Mouse (Mus musculus): ENCODE results near the gene Gpr83.

The Gpr83 gene

DNA sequence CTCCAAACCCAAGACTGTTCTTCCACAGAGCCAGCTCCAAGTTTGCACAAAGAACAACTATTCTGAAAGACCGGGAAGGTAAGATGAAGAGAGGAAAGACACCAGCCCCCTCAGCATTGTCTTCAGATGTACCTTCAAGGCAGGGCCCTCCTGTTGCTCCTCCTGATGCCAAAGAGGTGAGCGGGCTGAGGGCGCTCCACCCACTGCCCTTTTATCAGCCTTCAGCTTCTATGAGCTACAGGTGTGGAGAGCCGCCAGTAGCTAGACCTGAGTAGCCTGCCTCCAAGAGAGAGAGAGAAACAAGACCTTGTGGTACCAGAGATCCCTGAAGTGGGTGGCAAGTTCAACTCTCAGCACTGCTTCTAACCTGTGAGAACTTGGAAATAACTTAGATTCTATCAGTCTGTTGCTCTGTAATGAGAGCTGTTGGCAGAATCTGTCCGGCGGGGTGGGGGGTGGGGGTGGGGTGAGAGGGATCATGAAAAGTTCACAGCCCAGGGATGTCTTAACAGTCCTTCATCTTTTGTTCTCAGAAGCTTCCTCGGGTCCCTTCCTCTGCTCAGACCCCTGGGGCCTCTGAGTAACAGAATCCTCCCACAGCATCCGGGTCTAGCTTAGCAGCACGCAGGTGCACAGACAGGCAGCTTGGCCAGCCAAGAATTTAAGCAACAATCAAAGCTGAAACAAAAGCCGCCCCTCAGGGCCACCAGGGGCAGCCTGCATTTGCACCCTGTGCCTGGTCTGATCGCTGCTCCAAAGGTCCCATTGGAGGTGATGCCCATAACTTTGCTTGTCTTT, 43.8 kb downstream of the Gpr83 start, which contains the start of gene Izumo1r:
Gene Izumo1r, minus strand, starts transcription at position 369 of the 798 bp plus-strand sequence.
- DNase-seq (ENCODE audit: low read depth, low spot score): no peak

DNA sequence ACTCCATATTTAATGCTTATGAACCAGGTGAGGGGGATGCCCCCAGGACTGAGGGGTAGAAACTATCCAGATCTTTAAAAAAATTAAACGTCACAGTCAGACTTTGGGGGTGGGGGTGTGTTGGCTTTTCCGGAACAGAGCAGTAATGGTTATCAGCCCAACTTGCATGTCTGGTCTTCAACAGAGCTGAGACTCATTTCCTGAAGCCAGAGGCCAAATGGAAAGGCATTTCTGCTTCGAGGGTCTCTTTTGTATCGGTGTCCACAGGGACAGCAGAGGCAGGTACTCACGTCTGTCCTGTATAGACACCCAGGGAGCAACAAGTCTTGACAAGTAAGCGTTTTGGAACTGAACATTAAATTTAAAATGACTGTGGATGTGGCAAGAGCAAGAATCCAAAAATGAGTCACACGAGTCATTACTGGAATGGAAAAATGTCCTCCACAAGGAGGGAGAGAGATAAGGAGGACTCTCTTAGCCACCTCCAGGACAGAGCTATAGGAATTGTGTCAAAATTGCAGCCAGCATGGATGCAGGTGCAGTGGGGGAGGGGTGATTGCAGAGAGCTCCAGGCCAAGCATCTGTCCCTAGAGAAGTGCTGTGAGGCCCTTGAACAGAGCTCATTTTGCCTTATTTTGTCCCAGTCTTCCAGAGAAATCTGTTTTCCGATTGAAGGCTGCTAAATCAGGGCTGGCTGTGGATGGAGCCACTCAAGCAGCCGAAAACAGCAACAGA, 44.9 kb downstream of the Gpr83 start:
- no peak for DNase-seq (ENCODE audit: low read depth, low spot score)

DNA sequence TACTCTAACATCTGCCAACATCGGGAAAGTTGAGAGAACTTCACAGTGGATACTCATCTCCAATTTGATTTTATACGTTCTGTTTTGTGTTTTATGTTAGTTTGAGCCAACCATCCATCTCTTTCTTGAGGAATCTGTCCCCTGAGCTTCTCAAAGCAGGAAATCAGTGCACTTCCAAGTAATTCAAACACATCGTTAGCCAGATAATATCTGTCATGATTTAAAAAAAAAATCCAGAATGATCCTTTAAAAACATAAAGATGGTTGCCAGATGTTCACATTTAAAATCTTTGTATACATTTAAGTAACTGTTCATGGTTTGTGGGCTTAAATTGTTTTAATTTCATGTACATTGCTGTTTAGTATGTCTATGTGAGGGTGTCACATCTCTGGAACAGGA, 45.9 kb downstream of the Gpr83 start:
- DNase-seq (ENCODE audit: low read depth, low spot score): no peak

DNA sequence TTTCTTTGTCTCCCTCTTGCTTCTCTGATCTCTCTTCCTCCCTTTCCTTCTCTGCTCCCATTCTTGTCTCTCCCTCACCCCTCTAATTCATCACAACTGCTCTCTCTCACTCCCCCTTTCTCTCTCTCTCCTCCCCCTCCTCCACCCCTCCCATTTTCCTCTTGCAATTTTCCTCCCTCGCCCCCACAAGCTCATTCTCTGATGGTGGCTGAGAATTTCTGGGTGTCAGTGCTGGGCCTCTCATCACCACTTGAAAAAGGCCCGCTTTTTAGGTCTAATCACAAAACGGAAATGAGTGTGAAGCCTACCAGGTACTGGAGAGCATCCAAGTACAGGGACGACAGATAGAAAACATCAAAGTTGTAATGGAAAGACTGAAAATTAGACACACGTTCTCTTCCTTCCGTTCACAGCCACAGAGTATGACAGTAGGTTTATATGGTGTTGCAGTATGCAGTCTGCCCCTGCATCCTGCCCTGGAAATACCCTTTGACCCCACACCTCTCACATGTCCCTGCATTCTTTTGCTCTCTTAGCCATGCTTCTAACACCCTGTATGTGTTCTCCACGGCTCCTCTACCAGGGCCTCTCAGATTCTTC, 47.9 kb downstream of the Gpr83 start:
- no peak for DNase-seq (ENCODE audit: low read depth, low spot score)

DNA sequence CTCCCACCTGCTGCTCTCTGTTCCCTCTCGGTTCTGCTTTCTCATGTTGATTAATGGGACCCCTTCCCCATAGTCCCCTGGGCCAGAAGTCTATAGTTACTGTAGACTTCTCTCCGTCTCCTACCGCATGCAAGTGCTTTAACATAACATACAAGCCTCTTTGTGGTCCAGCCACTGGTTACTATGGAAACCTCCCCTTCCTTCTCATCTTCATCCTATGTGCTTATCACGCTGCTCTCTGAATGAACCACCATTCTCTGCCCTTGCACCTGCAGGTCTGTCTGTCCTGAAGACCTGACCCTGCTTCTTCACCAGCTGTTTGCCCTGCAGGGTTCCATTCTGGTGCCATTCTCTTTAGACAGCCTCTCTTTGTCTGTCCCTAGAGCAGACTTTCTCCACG, 50.0 kb downstream of the Gpr83 start:
- no peak for DNase-seq (ENCODE audit: low read depth, low spot score)

DNA sequence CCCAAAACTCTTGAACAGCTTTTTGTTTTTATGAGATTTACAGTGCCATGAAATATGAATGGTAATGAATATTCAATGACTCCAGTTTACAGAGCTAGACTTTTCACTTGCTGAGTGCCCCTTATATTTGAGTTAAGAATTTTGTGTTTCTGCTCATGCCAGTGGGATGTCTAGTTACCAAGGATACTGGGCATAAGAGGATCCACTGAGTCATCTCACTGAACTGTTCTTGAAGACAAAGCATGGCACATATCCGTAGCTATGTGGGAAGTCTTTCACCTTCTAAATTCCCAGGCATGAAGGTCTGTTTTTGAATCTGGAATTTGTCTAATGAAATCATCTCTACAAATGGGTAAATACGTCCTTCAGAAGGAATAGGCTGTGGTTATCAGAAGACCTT, 52.0 kb downstream of the Gpr83 start:
- DNase-seq (ENCODE audit: low read depth, low spot score): no peak

DNA sequence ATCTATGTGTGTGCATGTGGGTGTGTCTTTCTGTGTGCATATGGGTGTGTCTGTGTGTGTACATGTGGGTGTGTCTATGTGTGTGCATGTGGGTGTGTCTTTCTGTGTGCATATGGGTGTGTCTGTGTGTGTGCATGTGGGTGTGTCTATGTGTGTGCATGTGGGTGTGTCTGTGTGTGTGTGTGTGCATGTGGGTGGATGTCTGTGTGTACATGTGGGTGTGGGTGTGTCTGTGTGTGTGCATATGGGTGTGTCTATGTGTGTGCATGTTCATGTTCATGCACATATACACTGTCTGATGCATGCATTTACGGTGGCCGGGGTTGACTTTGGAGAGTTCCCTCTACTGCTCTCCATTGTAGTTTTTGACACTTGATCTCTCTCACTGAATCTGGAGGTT, 57.7 kb downstream of the Gpr83 start:
- no peak for DNase-seq (ENCODE audit: low read depth, low spot score)

DNA sequence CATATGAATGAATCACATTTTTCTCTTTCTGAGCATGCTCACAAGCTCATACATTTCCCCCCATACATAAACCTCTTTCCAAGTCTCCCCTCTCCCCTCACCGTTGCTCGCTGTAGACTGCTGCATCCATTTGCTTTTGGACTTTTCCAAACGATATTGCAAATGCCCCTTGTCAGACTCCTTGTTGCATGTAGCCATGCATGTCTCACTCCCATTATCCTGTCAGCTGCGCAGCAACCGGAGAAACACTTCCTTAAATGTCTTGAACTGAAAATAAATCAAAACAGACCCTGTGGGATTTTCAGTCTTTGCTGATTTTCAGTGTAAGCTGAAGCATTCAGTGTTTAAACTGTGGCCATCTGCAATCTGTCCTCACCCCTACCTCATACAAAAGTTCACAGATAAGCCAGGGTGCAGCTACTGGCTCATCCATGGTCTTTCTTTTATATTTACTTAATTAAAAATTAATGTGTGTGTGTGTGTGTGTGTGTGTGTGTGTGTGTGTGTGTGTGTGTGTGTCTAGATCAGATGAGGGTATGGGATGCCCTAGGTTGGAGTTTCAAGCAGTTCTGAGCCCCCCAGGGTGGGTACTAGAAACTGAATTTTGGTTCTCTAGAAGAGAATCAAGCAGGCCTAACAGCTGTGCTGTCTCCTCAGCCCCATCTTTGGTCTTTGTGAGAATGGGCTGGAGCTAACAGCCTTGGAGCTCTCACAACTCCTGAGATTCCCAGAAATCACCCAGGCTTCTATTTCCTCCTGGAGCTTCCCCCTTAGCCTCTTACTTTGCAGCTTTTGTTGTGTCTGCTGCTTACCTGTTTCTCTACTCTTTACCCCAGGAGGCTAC, 59.0 kb downstream of the Gpr83 start:
- DNase-seq (ENCODE audit: low read depth, low spot score): no peak
